Mouse (Mus musculus): ENCODE results near the gene Cnpy4. TPM values are rescaled to one million over a fixed set of nuclear protein-coding genes. Genes with fewer than 3 reads are reported as not detected.
"Not testable (repeated sequence)": the region's sequence is repeated elsewhere in the genome, so short reads cannot be mapped to it uniquely, and the experiment has no call there.

The Cnpy4 gene
- polyA plus RNA-seq, 3 experiments from 2014 or later = 49.4 to 55.0 (median 54.5) TPM

DNA sequence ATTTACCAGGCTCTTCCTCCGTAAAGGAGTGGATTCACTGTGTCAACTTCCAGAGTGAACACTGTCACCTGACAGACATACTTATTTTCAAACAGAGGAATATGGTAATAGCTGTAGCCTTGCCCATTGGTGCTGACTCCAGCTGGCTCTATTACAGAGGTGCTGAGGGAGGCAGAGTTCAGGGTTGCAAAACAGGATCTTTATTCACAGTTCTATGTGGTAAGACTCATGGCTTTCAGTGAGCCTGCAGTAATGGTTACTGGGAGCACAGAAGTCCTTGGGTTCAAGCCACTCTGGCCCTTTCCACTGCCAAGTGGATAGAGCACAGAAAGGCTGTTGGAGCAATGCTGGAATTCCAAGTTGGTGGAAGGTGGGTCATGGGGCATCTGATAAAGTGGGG lies 20.0 kb downstream of the Cnpy4 start:
- ATAC-seq = no peak

DNA sequence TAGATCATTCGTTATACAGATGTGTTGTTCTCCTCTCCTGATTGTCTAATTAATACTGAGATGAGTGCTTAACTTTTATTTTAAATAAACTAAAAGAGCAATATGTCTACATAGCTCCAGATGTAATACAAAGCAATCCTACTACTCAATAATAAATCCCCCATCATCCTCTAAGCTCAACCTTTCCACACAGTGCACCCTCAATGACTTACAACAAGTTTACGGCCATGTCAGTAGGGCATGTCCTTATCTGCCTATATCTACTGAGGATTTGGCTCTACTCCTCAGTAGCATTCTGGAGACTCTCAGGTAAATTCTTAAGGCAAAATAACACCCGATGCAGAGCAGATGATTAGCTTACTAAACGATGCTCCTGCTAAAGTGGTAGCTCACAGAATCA lies 20.6 kb downstream of the Cnpy4 start:
- ATAC-seq = no peak

DNA sequence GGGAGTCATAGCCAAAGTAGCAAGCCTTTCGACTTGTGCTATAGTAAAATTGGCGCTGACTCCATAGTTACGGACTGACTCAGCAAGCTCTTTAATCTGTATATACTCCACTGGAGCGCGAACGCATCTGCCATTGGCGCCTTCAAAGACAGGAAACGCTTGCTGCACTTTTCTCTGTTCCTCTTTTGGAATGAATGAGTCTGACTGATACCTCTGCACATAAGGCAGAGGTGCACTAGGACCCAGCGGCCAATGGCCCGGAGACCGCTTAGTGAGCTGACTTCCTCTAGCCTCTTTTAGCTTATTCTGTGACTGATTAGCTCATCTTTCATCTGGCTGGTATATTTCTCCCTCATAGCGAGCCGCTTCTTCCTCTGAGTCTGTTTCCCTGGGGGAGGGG lies 29.3 kb downstream of the Cnpy4 start:
- ATAC-seq = not testable (repeated sequence)

DNA sequence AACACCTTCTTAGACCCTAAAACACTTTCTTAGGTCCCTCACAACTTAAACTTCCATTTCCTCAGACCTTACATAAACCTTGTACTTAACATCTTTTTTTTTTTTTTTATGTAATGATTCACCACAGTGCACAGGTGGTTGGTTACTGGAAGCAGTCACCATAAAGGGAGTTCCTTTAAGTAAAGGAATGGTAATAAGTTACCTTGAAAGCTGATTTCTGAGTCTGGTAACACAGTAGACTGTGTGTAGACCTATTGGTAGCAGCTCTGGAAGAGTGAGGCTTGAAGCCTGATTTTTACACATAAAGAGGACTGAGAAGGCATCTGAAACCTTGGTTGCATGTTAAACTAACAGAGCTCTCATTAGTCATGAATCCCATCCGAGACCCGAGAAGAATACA lies 32.6 kb downstream of the Cnpy4 start:
- no peak for ATAC-seq

DNA sequence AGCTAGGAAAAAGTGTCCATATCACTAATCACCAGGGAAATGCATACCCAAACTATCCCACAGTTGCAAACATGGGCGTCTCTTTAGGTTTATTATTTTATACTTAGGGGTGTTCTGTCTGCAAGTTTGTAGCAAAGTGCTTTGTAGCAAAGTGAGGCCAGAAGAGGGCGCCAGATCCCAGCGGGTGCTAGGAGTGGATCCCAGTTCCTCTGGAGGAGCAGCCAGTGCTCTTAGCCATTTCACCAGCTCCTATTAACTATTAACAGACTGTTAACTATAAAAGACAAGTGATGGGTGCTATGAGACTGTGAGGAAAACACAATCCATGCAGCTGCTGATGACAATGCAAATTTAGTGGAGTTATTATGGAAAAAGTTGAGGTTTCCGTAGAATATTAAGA lies 34.8 kb downstream of the Cnpy4 start:
- no peak for ATAC-seq

DNA sequence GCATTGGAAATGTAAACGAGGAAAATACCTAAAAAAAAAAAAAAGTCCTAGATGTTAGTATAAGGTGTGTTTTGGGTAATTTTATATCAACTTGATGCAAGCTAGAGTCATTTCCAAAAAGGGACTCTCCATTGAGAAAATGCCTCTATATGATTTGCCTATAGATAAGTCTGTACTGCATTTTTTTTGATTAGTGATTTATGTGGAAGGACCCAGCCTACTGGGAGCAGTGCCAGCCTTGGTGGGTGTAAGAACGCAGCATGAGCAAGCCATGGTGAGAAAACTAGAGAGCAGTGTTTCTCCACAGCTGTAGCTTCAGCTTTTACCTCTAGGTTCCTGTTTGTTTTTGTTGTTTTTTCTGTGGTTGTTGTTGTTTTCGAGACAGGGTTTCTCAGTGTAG lies 36.0 kb downstream of the Cnpy4 start:
- no peak for ATAC-seq

DNA sequence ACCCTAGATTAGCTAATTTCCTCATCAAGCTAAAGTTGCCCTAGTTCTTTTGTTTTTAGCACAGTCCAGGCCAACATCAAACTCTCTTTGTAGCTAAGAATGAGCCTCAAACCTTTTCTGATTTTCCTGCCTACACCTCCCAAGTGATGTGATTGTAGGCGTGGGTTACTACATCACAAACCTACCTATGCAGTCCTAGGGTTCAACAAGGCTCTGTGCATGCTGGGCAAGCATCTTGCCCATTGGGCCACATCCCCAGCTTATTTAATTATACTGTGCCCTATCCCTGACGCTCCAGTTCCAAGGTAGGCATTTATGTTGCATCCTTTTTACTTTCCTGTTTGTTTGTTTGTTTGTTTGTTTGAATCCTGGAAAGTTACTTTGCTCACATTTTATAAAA lies 38.4 kb downstream of the Cnpy4 start, which contains the start of gene Nxpe5:
Nxpe5 (plus strand) TSS at position 199 of the 400 bp plus-strand sequence.
- ATAC-seq = no peak

DNA sequence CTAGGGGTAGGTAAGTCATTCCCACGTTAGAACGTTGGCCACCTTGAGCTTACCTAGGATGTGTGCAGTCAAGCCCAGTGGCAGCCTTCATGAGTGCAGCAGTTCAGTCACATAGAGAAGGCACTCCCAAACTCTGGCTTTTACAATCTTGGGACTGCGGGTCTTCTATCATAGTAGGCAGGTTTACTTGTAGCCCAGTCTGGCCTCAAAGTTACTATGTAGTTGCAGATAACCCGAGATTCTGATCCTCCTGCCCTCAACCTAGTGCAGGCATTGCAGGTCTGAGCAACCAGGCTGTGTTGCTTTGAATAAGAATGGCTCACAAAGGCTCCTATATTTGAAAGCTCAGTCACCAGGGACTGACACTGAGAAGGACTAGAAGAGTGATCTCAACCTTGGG lies 39.2 kb downstream of the Cnpy4 start:
- no peak for ATAC-seq

DNA sequence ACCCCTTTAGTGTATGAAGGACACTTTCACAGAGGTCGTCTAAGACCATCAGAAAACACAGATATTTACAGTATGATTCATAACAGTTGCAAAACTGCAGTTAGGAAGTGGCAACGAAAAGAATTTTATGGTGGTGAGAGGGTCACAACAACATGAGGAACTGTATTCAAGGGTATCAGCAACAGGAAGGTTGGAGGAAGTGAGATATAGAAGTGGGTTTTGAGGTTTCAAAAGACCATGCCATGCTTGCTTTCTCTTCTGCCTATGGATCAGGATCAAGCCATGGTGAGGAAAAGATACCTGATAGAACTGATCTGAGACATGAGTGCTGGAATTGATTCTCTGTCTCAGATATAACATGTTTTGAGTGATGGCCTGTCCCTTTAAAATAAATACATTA lies 40.1 kb downstream of the Cnpy4 start:
- no peak for ATAC-seq

DNA sequence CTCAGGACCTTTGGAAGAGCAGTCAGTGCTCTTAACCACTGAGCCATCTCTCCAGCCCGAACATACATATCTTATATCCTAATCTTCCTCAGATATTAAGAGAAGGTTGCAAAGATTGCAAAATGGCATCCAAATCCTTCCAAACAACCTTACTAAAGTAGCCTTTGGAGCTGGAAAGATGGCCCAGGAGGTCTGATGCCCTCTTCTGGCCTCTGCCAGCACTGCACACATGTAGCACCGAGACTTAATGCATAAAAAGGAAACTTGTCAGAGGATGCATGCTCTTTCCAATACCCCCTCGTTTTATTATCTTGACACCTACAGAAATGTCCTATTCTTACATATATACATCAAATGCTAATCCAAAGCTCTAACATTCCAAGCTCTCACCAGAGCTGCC lies 40.7 kb downstream of the Cnpy4 start:
- ATAC-seq = no peak

DNA sequence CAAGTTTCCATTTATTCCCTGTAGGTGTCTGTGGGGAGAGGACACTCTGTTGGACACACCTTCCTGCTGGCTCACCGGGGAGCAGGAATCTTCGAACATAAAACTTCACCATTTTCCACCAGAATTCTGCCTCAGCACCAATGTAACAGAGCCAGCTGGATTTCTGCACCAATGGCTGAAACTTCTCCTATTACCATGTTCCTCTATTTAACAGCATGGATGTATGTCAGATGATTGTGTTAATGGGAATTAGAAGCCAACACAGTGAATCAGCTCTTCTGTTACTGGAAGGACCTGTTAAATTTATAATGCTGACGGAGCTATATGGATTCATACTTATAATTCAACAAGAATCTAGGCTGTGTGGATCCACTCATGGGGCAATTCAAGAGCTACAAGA lies 42.2 kb downstream of the Cnpy4 start:
- ATAC-seq = no peak

DNA sequence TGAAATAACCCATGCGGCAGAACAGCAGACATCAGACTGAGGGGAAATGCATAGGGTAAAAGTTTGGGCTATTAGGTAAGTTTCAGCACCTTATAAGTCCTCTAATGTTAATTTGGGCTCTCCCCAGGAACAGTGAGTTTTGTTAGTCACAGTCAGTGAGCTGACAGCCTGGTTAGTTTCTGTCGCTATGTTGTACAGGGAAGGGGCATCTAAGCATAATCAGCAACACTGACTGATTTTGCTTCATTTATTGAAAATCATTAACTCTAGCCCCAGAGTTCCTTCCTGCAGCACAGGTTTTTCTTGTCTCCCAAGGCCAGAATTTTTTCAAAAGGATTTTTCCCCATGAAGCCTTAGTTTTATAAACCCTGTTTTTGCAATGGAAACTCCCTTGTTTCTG lies 46.5 kb downstream of the Cnpy4 start:
- ATAC-seq = no peak

DNA sequence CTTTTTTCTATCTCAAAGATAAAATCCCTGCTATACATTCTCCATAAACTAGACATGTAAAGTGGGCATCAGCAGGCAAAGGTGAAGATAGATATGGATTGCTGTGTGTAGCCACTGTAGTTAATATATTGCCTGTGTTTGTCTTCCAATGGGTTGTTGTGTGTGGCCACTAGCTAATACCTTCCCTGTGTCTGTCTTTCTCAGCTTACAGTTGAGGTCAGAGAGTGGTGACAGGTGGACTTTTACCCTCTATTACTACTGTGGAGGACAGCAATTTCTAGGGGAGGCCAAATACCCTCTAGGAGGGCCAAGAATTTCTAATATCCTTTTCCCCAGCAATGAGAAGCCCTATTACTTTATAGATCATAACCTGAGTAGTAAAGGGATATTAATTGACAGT lies 46.9 kb downstream of the Cnpy4 start:
- ATAC-seq = no peak

DNA sequence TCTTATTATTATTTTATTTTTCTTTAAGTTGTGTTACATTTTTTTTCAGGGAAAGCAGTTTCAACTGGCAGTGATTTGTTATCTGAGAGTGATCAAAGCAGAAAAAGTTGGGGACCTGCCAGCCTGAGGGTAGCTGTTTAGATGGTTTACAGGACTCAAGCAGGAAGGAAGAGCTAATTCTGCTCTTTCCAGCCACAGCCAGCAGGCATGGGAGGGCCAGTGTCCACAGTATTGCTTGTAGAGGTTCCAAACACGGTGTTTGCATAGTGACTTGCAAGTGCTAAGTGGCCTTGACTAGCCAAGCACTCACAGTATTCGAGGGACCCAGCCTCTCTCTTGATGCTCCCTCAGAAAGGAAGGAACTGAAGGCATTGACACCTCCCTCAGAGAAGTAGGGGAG lies 54.2 kb downstream of the Cnpy4 start:
- ATAC-seq = no peak

Other genes starting within 250 kb of the Cnpy4 start
- not detected for gene Gjc3, start 224.4 kb upstream of the Cnpy4 start, polyA plus RNA-seq (2017; shearing (Covaris generic))
- not detected for gene Azgp1, start 206.0 kb upstream of the Cnpy4 start, polyA plus RNA-seq (2017; shearing (Covaris generic))
- not detected for gene Smok3a, start 166.2 kb upstream of the Cnpy4 start, polyA plus RNA-seq (2017; shearing (Covaris generic))
- not detected for gene Smok3b, start 166.1 kb upstream of the Cnpy4 start, polyA plus RNA-seq (2017; shearing (Covaris generic))
- not detected for gene Smok3c, start 134.3 kb upstream of the Cnpy4 start, polyA plus RNA-seq (2017; shearing (Covaris generic))
- gene Zkscan1, start 102.4 kb upstream of the Cnpy4 start, polyA plus RNA-seq (2017; shearing (Covaris generic)) = 10 to 100 TPM in 2 of 3 experiments, 1 to 10 TPM in 1; 9.7 to 11.1 (median 11.0) TPM
- 10 to 100 TPM; 18.6 to 21.0 (median 19.1) TPM for gene Zscan21, start 70.6 kb upstream of the Cnpy4 start, polyA plus RNA-seq (2017; shearing (Covaris generic))
- 10 to 100 TPM in 1 of 3 experiments, 1 to 10 TPM in 2; 9.5 to 17.9 (median 9.8) TPM for gene Zfp113, start 31.7 kb upstream of the Cnpy4 start, polyA plus RNA-seq (2017; shearing (Covaris generic))
- 100 to 1,000 TPM; 199 to 212 (median 207) TPM for gene Cops6, start 26.4 kb upstream of the Cnpy4 start, polyA plus RNA-seq (2017; shearing (Covaris generic))
- 1 to 10 TPM; 4.9 to 7.5 (median 7.4) TPM for gene Ap4m1, start 15.5 kb upstream of the Cnpy4 start, polyA plus RNA-seq (2017; shearing (Covaris generic))
- gene Mcm7, start 15.1 kb upstream of the Cnpy4 start, polyA plus RNA-seq (2017; shearing (Covaris generic)) = 10 to 100 TPM; 47.6 to 94.8 (median 56.4) TPM
- 10 to 100 TPM; 56.3 to 64.3 (median 58.1) TPM for gene Taf6, start within 50 bp of the Cnpy4 start, polyA plus RNA-seq (2017; shearing (Covaris generic))
- under 1 TPM in 1 of 3 experiments, not detected in 2; 0.55 TPM for gene Mblac1, start 6.8 kb downstream of the Cnpy4 start, polyA plus RNA-seq (2017; shearing (Covaris generic))
- gene Nxpe5, start 38.4 kb downstream of the Cnpy4 start, polyA plus RNA-seq (2017; shearing (Covaris generic)) = under 1 TPM in 1 of 3 experiments, not detected in 2; 0.31 TPM
- 100 to 1,000 TPM; 113 to 131 (median 127) TPM for gene Lamtor4, start 68.0 kb downstream of the Cnpy4 start, polyA plus RNA-seq (2017; shearing (Covaris generic))
- gene BC037034, start 76.5 kb downstream of the Cnpy4 start, polyA plus RNA-seq (2017; shearing (Covaris generic)) = 1 to 10 TPM; 4.1 to 7.4 (median 5.8) TPM
- under 1 TPM in 2 of 3 experiments, not detected in 1; 0.55 to 0.61 TPM for gene Gal3st4, start 85.4 kb downstream of the Cnpy4 start, polyA plus RNA-seq (2017; shearing (Covaris generic))
- under 1 TPM in 1 of 3 experiments, not detected in 2; 0.16 TPM for gene Gm43720, start 92.5 kb downstream of the Cnpy4 start, polyA plus RNA-seq (2017; shearing (Covaris generic))
- gene Gpc2, start 92.5 kb downstream of the Cnpy4 start, polyA plus RNA-seq (2017; shearing (Covaris generic)) = under 1 TPM in 2 of 3 experiments, not detected in 1; 0.14 to 0.35 TPM
- gene Stag3, start 92.8 kb downstream of the Cnpy4 start, polyA plus RNA-seq (2017; shearing (Covaris generic)) = not detected
- 10 to 100 TPM; 10.6 to 25.4 (median 13.9) TPM for gene Pvrig, start 154.5 kb downstream of the Cnpy4 start, polyA plus RNA-seq (2017; shearing (Covaris generic))

Data from inflammation-experienced regulatory T-cells, adult 6 months (primary cell).